Mouse (Mus musculus): ENCODE data around the gene Msantd1.

Gene Msantd1

GRCm38 (mm10) chr5:34972471-34972870 is 64.7 kb downstream of the Msantd1 start:
- DNase-seq (ENCODE audit: low read depth, low spot score), result no peak
